Mouse (Mus musculus): Measurements from ENCODE around the gene Lhx4.
A peak's percentile ranks its signal among the peaks of the same experiment; 100 is the strongest.

Gene Lhx4

DNA sequence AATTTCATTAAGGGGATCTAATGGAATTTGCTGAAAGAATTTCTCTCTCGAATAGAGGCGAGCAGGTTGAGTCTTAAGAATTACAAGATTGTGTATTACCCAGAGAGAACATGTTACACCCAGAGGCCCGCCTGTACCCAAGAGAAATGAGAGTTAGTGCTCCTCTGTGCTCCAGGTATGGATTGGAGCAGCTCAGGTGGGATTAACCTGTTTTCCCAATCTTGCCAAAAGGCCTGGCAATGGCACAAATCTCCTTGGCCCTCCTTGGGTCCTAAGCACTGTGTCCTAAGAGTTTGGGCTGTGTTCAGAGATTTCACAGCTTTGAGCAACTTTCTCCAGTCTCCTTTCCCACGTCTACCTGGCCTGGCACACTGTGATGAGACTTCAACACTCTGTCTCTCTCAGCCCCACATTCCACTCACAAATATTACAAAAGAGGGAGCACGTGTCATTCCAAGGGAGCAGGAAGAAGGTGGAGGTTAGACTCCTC lies 48.2 kb downstream of the Lhx4 start:
- DNase-seq (ENCODE audit: low spot score): no peak

DNA sequence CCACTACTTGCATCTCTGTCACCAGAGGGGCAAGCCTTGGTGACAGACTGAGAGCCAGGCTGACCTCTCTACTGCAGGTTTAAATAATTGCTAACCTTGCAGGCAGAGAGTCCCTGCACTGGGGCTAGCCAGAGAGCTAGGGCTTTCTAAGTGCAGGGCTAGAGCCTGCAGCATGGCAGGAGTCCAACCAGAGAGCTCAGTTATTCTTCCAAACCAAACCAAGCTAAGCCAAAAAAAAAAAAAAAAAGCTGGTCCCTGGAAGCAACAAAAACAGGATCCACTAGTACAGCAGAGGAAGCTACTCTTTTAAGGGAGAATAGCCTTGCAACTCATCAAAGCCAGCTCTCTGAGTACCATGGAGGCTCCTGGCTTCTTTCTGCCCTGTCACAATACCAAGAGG lies 50.6 kb downstream of the Lhx4 start:
- no peak for DNase-seq (ENCODE audit: low spot score)

DNA sequence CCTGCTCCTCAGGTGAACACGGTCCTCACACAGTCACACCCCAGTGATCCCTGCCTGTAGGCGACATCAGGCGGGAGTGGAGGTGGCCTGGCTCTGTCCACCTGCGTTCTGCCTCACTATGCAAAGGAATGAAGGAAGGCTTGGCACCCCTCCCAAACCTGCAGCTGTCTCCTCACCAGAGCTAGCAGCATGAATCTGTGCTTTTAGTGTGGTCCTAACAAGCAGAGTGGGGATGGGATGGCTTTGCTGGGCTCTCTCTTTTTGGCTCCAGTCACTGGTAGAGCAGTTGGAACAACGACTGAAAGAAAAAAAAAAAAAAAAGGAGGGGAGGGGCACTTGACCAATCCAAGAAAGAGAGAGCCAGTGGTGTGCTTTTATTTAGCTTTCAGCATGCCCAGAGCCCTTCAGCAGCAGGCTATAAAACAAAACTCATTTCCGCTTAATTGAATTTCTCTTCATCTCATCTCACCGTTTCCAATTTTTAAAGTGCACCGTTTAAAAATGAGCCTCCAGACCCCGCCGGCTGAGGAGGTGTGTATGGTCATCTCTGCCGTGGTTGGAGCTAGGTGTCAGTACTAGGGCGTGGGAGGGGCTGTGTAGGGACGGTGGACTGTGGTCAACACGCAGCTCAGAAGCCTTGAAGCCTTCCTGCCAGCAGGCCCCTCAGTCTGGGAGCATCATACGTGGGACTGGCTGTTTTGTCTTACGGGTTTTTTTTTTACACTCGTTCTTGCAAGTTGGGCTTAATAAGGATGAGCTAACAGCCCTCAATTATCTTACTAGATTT lies 52.9 kb downstream of the Lhx4 start:
- no peak for DNase-seq (ENCODE audit: low spot score)

DNA sequence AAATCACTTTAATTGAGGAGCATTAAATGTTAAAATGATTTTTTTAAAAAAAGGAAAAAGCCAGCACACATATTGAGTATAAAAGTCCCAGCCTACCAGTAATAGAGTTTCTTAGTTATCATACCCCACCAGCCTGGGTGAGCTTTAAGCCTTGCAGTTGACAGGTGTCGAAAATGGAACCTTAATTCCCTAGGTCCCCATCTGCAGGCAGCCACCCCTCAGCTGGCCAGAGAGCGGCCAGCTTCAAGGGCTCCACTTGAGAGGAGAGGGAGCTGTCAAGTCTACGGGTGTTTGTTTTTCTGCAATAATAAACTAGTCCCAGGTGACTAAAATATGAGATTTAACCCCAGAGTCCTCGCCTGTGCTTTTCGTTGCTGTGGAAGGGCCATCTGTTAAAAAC lies 58.0 kb downstream of the Lhx4 start:
- DNase-seq (ENCODE audit: low spot score): no peak

DNA sequence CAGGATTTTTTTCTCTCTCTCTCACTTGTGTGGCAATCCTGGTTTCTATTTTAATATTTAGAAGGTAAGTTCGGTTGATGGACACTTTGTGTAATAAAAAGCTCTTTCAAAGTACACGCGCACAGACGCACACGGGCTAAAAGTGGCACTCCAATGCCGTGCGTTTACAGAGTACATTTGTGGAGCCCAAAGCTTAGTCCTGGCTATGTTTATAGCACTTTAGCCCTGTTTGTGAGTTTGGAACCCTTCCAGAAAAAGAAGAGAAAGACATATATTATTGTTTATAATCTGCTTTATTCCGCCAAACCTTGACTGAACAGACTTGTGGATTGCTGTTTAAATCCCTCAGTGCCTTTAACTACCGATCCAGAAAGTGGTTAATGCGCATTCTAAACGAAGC lies 58.5 kb downstream of the Lhx4 start:
- no peak for DNase-seq (ENCODE audit: low spot score)

DNA sequence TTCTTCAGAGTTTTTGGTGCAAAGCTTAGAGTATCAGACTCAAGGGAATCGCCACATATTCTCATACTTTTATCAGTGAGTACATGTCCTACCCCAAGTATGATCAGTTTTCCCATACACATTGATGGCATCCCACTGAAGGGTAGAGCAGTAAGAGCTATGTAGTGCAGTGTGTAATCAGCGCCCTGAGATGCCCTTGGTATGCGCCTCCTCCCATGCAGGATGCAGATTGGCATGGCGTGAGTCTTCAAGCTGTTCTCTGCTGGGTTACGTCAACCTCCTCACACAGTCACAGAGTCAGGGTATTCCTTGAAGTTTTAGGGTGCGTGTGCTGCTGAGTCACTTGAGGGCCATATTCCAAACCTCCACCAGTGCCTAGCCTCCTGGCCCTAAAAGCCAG lies 59.3 kb downstream of the Lhx4 start:
- DNase-seq (ENCODE audit: low spot score): no peak

DNA sequence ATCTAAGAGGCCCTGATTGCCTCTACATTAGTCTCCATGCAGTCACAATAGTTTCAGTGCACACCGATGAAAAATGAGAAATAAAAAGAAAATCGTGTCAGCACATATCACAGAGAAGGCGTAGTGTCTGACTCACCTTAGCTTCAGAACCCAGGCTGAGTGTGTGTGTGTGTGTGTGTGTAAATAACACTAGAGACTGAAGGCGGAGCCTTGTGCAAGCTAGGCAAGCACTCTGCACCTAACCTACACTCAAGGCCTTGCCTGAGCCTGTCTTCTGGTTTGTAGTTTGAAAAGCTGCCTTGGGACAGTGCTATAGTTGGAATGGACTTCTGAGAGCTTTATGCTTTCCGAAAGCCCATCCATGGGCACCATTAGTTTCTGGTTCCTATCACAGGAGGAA lies 61.9 kb downstream of the Lhx4 start:
- no peak for DNase-seq (ENCODE audit: low spot score)

DNA sequence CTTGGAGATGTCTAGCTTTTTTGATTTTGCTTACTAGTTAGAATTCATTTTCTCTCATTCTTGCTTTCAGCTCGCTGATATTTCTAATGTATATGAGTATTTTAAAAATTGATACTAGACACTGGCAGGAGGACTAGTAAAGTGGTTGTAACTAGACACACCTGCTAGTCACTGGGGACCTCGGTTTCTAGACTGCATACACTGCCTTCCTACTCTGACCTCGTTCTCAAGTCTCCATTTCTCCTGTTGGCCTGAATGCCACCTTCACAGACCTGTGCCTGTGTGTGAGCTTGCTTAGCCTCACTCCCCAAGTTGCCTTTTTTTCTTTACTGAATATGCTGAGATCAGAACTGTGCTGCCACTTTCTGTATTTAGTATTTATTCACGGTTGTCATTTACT lies 62.3 kb downstream of the Lhx4 start:
- no peak for DNase-seq (ENCODE audit: low spot score)

DNA sequence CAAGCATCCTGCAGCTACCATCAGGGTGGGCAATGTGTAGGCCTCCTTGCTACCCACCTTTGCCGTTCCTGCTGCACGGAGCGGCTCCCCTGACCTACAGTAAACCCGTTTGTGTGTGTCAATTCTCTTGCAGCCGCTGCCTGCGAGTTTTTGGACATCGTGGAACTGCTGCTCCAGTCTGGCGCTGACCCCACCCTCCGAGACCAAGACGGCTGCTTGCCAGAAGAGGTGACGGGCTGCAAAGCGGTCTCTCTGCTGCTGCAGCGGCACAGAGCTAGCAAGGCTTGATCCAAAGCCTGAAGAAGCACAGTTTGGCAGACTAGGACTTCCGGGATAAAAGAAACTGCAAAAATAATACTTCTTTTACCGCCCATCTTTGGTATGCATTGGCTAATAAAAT lies 64.7 kb downstream of the Lhx4 start:
- no peak for DNase-seq (ENCODE audit: low spot score)

DNA sequence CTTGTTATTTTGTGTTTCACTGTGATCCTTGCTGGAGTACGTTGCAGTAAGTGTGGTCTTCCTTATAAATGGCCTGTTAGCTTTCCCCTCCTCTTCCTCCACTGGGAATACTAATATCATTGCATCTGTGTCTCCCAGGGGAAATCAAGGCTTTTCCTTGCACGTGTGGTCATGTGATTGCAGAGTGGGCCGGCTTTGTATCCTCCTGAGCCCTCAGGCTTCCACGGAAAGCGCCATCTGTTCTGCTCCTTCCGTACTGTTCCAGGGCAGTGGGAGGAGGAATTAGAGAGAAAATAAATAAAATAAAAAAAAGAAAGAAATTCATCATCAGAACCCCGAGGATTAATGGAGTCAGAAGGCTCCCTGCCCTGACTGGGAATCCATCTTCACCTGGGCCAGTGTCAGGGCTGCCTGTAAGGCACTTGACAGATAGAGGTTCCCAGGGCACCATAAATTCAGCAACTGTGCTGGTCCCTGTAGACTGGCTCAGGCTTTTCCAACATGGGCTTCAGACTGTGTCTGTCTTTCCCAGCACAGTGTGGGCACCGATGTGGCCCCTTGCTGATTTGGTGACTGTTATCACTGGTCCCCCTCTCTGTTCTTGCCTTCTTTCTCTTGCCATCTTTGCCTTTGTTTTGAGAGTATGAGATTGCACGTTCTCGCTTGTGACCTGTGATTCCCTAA lies 70.2 kb downstream of the Lhx4 start:
- no peak for DNase-seq (ENCODE audit: low spot score)

DNA sequence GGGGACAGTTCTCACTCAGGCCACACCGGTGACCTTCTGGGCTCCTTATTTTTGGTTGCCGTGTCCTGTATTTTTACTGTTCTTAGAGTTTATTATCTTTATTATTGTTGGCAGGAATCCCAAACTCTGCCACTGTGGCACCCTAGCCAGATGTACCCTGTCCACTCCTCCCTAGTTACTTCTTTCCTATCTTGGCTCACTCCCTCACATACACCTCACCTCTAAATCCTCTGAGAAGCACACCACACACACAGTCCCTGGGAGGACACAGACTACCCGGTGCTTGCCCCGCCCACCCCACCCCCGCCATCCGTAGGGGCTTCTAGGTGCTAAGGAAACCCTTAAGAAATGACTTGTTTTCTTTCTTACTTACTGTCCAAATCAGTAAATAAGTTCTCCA lies 75.9 kb downstream of the Lhx4 start:
- no peak for DNase-seq (ENCODE audit: low spot score)

DNA sequence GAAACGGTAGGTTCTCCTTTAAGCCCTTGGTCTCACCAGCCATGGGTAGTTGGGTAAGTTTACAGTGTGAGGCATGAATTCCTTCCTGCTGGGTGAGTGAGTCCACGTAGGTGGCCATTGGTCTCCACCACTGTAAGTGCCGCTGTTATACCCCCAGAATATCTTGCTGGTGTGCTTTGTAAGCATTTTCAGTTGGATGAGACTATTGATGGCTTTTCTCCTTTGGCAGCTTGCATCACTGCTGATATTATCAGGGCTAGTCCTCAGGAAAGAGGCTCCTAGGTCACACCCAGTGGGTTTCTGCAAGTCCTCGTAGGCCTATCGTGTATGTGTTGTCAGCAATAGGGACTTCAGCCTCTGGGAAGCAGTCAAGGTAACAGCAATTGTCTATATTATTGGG lies 87.5 kb downstream of the Lhx4 start:
- DNase-seq (ENCODE audit: low spot score): no peak

DNA sequence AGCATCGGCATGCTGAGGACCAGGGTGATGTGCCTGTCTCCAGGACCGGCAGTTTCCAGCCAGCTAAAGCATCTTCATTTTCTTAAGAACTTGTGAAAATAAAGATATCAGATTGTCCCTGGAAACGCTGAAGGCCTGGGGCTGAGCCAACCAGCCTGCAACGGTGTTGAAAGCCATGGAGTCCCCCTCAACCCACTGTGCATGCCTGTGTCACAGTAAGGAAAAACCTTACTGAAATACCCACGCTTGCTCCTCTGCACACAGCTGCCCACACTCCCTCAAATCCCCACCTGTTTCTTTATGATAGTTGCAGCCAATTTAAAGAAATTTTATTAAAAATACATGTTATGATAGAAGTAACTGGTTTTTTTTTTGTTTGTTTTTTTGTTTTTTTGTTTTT lies 95.2 kb downstream of the Lhx4 start:
- no peak for DNase-seq (ENCODE audit: low spot score)

DNA sequence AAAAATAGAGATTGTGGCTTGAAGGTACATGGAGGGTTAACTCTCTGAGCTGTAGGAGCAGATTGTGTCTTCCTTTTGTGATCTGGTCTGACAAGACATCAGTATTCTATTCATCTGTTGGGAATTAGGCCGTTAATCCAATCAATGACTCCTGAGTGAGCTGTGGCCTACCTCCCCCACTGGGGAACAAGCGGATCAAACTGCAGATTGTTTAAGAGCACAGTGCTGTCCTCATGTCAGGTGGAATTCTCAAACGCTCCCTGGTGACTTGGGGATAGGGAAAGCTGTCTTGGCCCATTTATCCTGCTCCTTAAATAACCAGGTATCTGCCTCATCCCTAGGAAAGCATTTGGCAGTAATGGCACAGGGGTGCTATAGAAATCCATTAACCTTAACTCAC lies 96.5 kb downstream of the Lhx4 start:
- peak; percentile 37 for DNase-seq (ENCODE audit: low spot score)

DNA sequence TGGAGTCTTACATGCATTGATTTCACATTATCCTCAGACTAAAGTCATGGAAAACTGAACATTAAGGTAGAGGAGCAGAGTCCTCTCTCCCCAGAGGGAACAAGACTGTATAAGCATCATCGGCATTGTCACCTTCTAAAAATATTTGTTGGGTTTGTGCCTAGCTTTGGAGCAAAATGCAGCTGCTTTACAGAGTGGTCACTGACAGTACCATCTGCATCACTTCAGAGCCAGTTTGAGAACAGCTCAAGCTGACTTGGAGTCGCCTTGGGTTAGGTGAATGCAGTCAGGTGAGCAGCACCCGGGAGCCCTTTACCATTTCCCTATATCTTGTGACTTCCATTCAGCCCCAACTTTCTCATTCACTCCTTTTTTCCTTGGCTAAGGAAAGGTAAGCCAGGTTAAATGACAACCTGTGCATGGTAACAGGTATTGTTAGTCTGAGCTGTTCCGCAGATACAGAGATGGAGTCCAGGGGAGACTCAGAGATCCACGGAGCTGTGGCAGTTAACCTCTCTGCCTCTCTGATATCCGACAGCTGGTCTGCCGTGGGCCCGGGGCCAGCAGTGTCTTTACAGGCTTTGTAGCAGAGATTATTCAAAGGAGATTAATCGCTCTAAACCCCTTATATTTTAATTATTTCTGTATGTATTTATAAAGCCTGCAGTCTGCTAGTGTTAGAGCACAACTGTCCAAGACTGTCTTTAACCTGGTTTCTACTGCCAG lies 101.2 kb downstream of the Lhx4 start:
- DNase-seq (ENCODE audit: low spot score): no peak

All from embryo, embryonic 10 days (tissue).